Mouse (Mus musculus): ENCODE results near the gene Il20rb. TPM values are rescaled to one million over a fixed set of nuclear protein-coding genes. Genes with fewer than 3 reads are reported as not detected.

Il20rb gene
- total RNA-seq, 2 experiments from 2014 or later, result 1.2 to 1.6 TPM

GRCm38 (mm10) chr9:100472931-100473330 lies 13.7 kb downstream of the Il20rb start:
- DNase-seq, result no peak
- intact Hi-C loops (cut with DNase I), result no loop called here

- DNase-seq, result no peak
- intact Hi-C loops (cut with DNase I), result no loop called here
Observed at GRCm38 (mm10) chr9:100471605-100471953, 15.0 kb downstream of the Il20rb start.

- intact Hi-C loops (cut with DNase I), result no loop called here
- DNase-seq, result peak; percentile 74 to 78
Observed at GRCm38 (mm10) chr9:100470936-100471604, 15.5 kb downstream of the Il20rb start.

GRCm38 (mm10) chr9:100470228-100470627 lies 16.4 kb downstream of the Il20rb start:
- intact Hi-C loops (cut with DNase I), result no loop called here
- DNase-seq, result no peak

GRCm38 (mm10) chr9:100469681-100470080 lies 16.9 kb downstream of the Il20rb start:
- DNase-seq, result no peak
- intact Hi-C loops (cut with DNase I), result no loop called here

- intact Hi-C loops (cut with DNase I), result no loop called here
- no peak for DNase-seq
Observed at GRCm38 (mm10) chr9:100468151-100468550, 18.4 kb downstream of the Il20rb start.

- peak; percentile 73 to 75 for DNase-seq
- intact Hi-C loops (cut with DNase I), result no loop called here
Observed at GRCm38 (mm10) chr9:100467653-100468052, 18.9 kb downstream of the Il20rb start.

GRCm38 (mm10) chr9:100466743-100467142 lies 19.8 kb downstream of the Il20rb start:
- intact Hi-C loops (cut with DNase I), result no loop called here

GRCm38 (mm10) chr9:100465988-100466387 lies 20.6 kb downstream of the Il20rb start:
- no peak for DNase-seq

More at GRCm38 (mm10) chr9:100466743-100467142, 19.8 kb downstream of the Il20rb start:
- DNase-seq, result no peak

GRCm38 (mm10) chr9:100465380-100465779 lies 21.2 kb downstream of the Il20rb start:
- intact Hi-C loops (cut with DNase I), result no loop called here
- no peak for DNase-seq

More at GRCm38 (mm10) chr9:100465988-100466387, 20.6 kb downstream of the Il20rb start:
- intact Hi-C loops (cut with DNase I), result no loop called here

GRCm38 (mm10) chr9:100463771-100464170 lies 22.8 kb downstream of the Il20rb start:
- intact Hi-C loops (cut with DNase I), result no loop called here
- no peak for DNase-seq

GRCm38 (mm10) chr9:100462098-100462497 lies 24.5 kb downstream of the Il20rb start:
- DNase-seq, result no peak
- intact Hi-C loops (cut with DNase I), result no loop called here

- peak; percentile 61 to 66 for DNase-seq
- intact Hi-C loops (cut with DNase I), result no loop called here
Observed at GRCm38 (mm10) chr9:100461671-100462070, 24.9 kb downstream of the Il20rb start.

GRCm38 (mm10) chr9:100460203-100460602 lies 26.4 kb downstream of the Il20rb start:
- intact Hi-C loops (cut with DNase I), result no loop called here
- no peak for DNase-seq

GRCm38 (mm10) chr9:100457971-100458681 lies 28.5 kb downstream of the Il20rb start:
- DNase-seq, result no peak
- intact Hi-C loops (cut with DNase I), result no loop called here

GRCm38 (mm10) chr9:100454664-100454993 lies 32.0 kb downstream of the Il20rb start:
- intact Hi-C loops (cut with DNase I), result loop anchor here (1.0 to 5.0 kb wide), 5 partner anchors 38 to 703 kb away; partner anchors contain the start of gene Nck1
- peak; percentile 20 to 36 for DNase-seq

- DNase-seq, result peak; percentile 84 to 90
- intact Hi-C loops (cut with DNase I), result loop anchor here (1.0 to 5.0 kb wide), 5 partner anchors 39 to 703 kb away; partner anchors contain the start of gene Nck1
Observed at GRCm38 (mm10) chr9:100453944-100454663, 32.5 kb downstream of the Il20rb start.

- DNase-seq, result no peak
- intact Hi-C loops (cut with DNase I), result loop anchor here (5.0 kb wide), 1 partner anchor 705 kb away; no protein-coding TSS in a partner anchor
Observed at GRCm38 (mm10) chr9:100452432-100452831, 34.2 kb downstream of the Il20rb start.

GRCm38 (mm10) chr9:100446059-100446686 lies 40.4 kb downstream of the Il20rb start:
- peak; percentile 76 to 87 for DNase-seq
- intact Hi-C loops (cut with DNase I), result loop anchor here (2.0 to 5.0 kb wide), 2 partner anchors 44 to 599 kb away; no protein-coding TSS in a partner anchor

GRCm38 (mm10) chr9:100440111-100440790 lies 46.3 kb downstream of the Il20rb start:
- intact Hi-C loops (cut with DNase I), result no loop called here
- DNase-seq, result peak; percentile 58 to 73

All from heart, postnatal 14 days (tissue).